Mouse (Mus musculus): ENCODE results near the gene Scrt2. TPM values are rescaled to one million over a fixed set of nuclear protein-coding genes. Genes with fewer than 3 reads are reported as not detected.

The Scrt2 gene
- polyA plus RNA-seq (2015; fragmentation: Nextera tagmentation; extraction: Ambion mirVana): 24.0 and 27.8 TPM in 2 replicates

GRCm38 (mm10) chr2:152080685-152081541 lies at the start of gene Scrt2:
Gene Scrt2 (plus strand): TSS chr2:152081529.
- WGBS: 0% methylated on average over 23 of the region's 24 CpGs
- peak within 1 kb of the TSS; percentile 99 for H3K27ac ChIP-seq
- 0 out of 2 replicates have a peak, but pooled peaks cover 5% of the 10 kb centered on the region for H3K27me3 ChIP-seq
- H3K4me2 ChIP-seq: peak within 1 kb of the TSS; percentile 87
- H3K4me1 ChIP-seq (replicated peaks): peaks cover 77% of the 10 kb centered on the region
- H3K36me3 ChIP-seq: no peaks in the 10 kb centered on the region
- no peaks in the 10 kb centered on the region for H3K9me3 ChIP-seq
- peak within 1 kb of the TSS; percentile 99 for H3K9ac ChIP-seq
- H3K4me3 ChIP-seq: peak within 1 kb of the TSS; percentile 91
- ATAC-seq (ENCODE audit: low FRiP score): peak; percentile 68

GRCm38 (mm10) chr2:152040101-152040500 lies 41.2 kb upstream of the Scrt2 start:
- no peak for ATAC-seq (ENCODE audit: low FRiP score)
- no peaks in the 10 kb centered on the region; the same call in 1 of the 2 replicates for H3K4me1 ChIP-seq (replicated peaks)

GRCm38 (mm10) chr2:152047116-152048002 lies 34.0 kb upstream of the Scrt2 start:
- H3K4me2 ChIP-seq: peak overlapping the region; percentile 88
- H3K4me3 ChIP-seq: peak overlapping the region; percentile 47; the same call in 1 of the 2 replicates
- no peaks in the 10 kb centered on the region for H3K27me3 ChIP-seq
- H3K9me3 ChIP-seq: no peaks in the 10 kb centered on the region
- peak; percentile 40 for ATAC-seq (ENCODE audit: low FRiP score)
- H3K4me1 ChIP-seq (replicated peaks): peaks cover 58% of the 10 kb centered on the region
- 2% methylated on average over 25 of the region's 25 CpGs for WGBS
- H3K36me3 ChIP-seq: no peaks in the 10 kb centered on the region
- H3K27ac ChIP-seq: peak overlapping the region; percentile 96
- peak overlapping the region; percentile 82 for H3K9ac ChIP-seq

More at GRCm38 (mm10) chr2:152040101-152040500, 41.2 kb upstream of the Scrt2 start:
- Histone ChIP-seq H3K9me3 (peaks cover 8% of the 10 kb centered on the region; the same call in 1 of the 2 replicates), H3K4me2 (no peak overlapping the region), H3K27ac (no peak overlapping the region), H3K36me3 (no peaks in the 10 kb centered on the region), H3K4me3 (no peak overlapping the region), H3K9ac (no peak overlapping the region), H3K27me3 (peaks cover 10% of the 10 kb centered on the region)

GRCm38 (mm10) chr2:152048003-152048980 lies 33.0 kb upstream of the Scrt2 start:
- peak overlapping the region; percentile 47 for H3K4me3 ChIP-seq
- no peaks in the 10 kb centered on the region for H3K36me3 ChIP-seq
- H3K9ac ChIP-seq: peak overlapping the region; percentile 82
- peak; percentile 57 for ATAC-seq (ENCODE audit: low FRiP score)
- H3K9me3 ChIP-seq: no peaks in the 10 kb centered on the region
- WGBS: under 1% methylated on average over 74 of the region's 82 CpGs
- peaks cover 60% of the 10 kb centered on the region for H3K4me1 ChIP-seq (replicated peaks)
- H3K27me3 ChIP-seq: no peaks in the 10 kb centered on the region
- peak overlapping the region; percentile 88 for H3K4me2 ChIP-seq
- H3K27ac ChIP-seq: peak overlapping the region; percentile 96

- no peaks in the 10 kb centered on the region for H3K9me3 ChIP-seq
- H3K9ac ChIP-seq: peak overlapping the region; percentile 82
- H3K36me3 ChIP-seq: no peaks in the 10 kb centered on the region
- WGBS: under 1% methylated on average over 24 of the region's 24 CpGs
- ATAC-seq (ENCODE audit: low FRiP score): peak; percentile 8
- no peaks in the 10 kb centered on the region; the same call in 1 of the 2 replicates for H3K27me3 ChIP-seq
- peak overlapping the region; percentile 47 for H3K4me3 ChIP-seq
- peak overlapping the region; percentile 96 for H3K27ac ChIP-seq
- H3K4me1 ChIP-seq (replicated peaks): peaks cover 60% of the 10 kb centered on the region
- H3K4me2 ChIP-seq: peak overlapping the region; percentile 88
Observed at GRCm38 (mm10) chr2:152048981-152049441, 32.3 kb upstream of the Scrt2 start.

GRCm38 (mm10) chr2:152049611-152050270 lies 31.6 kb upstream of the Scrt2 start:
- peaks cover 60% of the 10 kb centered on the region for H3K4me1 ChIP-seq (replicated peaks)
- peak overlapping the region; percentile 47 for H3K4me3 ChIP-seq

GRCm38 (mm10) chr2:152050316-152050715 lies 31.0 kb upstream of the Scrt2 start:
- Histone ChIP-seq H3K4me2 (peak overlapping the region; percentile 88), H3K9ac (peak overlapping the region; percentile 82), H3K27me3 (peaks cover under 1% of the 10 kb centered on the region), H3K27ac (peak overlapping the region; percentile 96), H3K4me1 (replicated peaks) (peaks cover 60% of the 10 kb centered on the region), H3K36me3 (no peaks in the 10 kb centered on the region), H3K9me3 (no peaks in the 10 kb centered on the region), H3K4me3 (no peak overlapping the region)
- 1% methylated on average over 7 of the region's 7 CpGs for WGBS
- peak; percentile 44; the same call in 1 of the 2 replicates for ATAC-seq (ENCODE audit: low FRiP score)

More at GRCm38 (mm10) chr2:152049611-152050270, 31.6 kb upstream of the Scrt2 start:
- no peaks in the 10 kb centered on the region for H3K36me3 ChIP-seq
- ATAC-seq (ENCODE audit: low FRiP score): no peak
- H3K4me2 ChIP-seq: peak overlapping the region; percentile 88
- no peaks in the 10 kb centered on the region; the same call in 1 of the 2 replicates for H3K27me3 ChIP-seq
- H3K27ac ChIP-seq: peak overlapping the region; percentile 96
- H3K9me3 ChIP-seq: no peaks in the 10 kb centered on the region
- H3K9ac ChIP-seq: peak overlapping the region; percentile 82
- 3% methylated on average over 13 of the region's 13 CpGs for WGBS

- H3K27ac ChIP-seq: peak overlapping the region; percentile 96
Observed at GRCm38 (mm10) chr2:152051985-152052384, 29.3 kb upstream of the Scrt2 start.

GRCm38 (mm10) chr2:152055406-152055805 lies 25.9 kb upstream of the Scrt2 start:
- peaks cover 36% of the 10 kb centered on the region for H3K4me1 ChIP-seq (replicated peaks)
- H3K27me3 ChIP-seq: peaks cover 4% of the 10 kb centered on the region
- no peak overlapping the region for H3K4me3 ChIP-seq
- no peaks in the 10 kb centered on the region for H3K9me3 ChIP-seq
- no peaks in the 10 kb centered on the region for H3K36me3 ChIP-seq
- no peak overlapping the region for H3K4me2 ChIP-seq
- H3K27ac ChIP-seq: no peak overlapping the region
- 54% methylated on average over 1 of the region's 1 CpGs for WGBS
- H3K9ac ChIP-seq: no peak overlapping the region
- ATAC-seq (ENCODE audit: low FRiP score): no peak

More at GRCm38 (mm10) chr2:152051985-152052384, 29.3 kb upstream of the Scrt2 start:
- 57% methylated on average over 3 of the region's 3 CpGs for WGBS
- Histone ChIP-seq H3K27me3 (peaks cover 4% of the 10 kb centered on the region), H3K9me3 (no peaks in the 10 kb centered on the region), H3K4me1 (replicated peaks) (peaks cover 66% of the 10 kb centered on the region), H3K4me2 (no peak overlapping the region), H3K36me3 (no peaks in the 10 kb centered on the region), H3K4me3 (no peak overlapping the region), H3K9ac (no peak overlapping the region)
- ATAC-seq (ENCODE audit: low FRiP score): no peak

GRCm38 (mm10) chr2:152056368-152057251 lies 24.7 kb upstream of the Scrt2 start:
- H3K9me3 ChIP-seq: no peaks in the 10 kb centered on the region
- no peak overlapping the region for H3K4me2 ChIP-seq
- H3K4me1 ChIP-seq (replicated peaks): peaks cover 23% of the 10 kb centered on the region
- H3K9ac ChIP-seq: 0 out of 2 replicates have a peak overlapping the region, but pooled peaks have one; percentile 20
- peak overlapping the region; percentile 73 for H3K27ac ChIP-seq
- no peaks in the 10 kb centered on the region for H3K36me3 ChIP-seq
- ATAC-seq (ENCODE audit: low FRiP score): peak; percentile 69
- no peak overlapping the region for H3K4me3 ChIP-seq
- WGBS: 50% methylated on average over 22 of the region's 22 CpGs
- peaks cover 4% of the 10 kb centered on the region for H3K27me3 ChIP-seq
